Mouse (Mus musculus) kidney, adult 9 months (tissue): ENCODE measurements around the gene Ufc1.

Source experiments
- DNase-seq: peaks from one replicate; pipeline ENCODE4 v3.0.0; 2022

The Ufc1 gene

DNA sequence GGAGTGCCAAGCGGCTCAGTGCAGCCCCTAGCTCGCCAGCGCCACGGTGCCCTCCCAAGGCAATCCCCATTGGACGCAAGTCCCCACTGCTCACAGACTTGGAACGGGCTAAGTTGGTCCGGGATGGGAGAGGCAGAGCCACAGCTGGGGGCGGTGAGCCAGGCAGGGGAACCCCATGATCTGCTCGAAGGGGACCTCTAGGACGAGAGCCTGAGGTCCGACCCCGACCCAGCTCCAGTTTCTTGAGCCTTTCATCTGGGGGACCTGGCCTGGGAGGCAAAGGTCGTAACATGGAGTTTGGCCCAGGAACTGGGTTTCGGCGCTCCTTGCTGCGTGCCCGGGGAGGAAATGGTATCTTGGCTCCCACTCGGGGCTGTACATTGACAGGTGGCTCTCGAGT lies 8.3 kb downstream of the Ufc1 start:
- peak; percentile 28 for DNase-seq

DNA sequence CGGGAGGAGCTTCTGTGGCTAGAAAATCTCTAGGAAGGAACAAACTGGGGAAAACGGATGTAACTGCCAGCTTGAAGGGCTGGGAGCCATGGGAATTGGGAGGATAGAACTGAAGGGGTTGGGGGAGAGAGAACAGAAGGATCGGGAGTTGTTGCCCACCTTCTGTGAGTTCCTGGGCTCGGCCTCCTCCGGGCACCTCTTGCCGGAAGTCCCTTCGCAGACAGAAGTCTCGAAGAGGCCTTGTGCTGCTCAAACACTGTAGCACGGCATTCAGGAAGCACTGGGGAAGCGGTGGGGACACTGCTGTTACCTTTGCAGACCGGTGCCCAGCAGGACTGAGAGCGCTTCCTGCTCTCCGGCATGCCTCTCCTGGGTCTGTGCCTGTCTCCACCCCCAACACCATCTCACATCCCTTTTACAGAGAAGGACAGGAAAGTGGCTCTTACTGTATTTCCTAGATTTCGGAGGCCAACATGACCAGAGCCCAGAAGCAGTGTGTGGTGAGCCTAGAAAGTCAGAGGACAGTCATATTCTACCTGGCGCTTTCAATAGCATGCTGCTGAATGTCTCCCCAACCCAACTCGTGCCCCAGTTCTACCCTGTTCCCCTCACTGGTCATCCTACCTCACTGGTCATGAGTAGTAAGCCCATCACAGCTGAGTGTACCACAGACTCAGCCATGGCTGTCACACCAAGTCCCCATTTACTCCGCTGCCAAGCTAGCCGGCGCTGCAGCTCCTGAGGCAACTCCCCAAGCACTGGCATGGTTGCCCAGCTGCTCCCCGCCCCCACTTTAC lies 9.5 kb downstream of the Ufc1 start:
- DNase-seq: peak; percentile 10

DNA sequence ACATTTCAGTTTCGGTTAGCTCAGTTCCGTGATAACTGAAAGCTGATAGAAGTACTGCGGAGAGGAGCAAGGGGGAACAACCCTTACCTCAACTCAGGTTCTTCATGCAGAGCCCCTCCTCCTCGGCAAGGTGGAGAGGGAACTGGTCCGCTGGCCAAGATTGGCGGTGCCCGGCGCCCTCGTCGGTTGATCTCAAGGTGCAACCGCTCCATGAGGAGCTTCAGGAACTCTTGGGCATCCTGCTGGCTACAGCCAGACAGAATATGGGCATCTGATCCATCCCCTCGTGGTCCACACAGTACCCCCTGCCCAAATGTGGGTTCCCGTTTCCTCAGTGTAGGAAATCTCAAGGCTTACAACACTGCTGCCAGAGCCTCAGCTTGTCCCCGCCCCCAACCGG lies 10.3 kb downstream of the Ufc1 start:
- DNase-seq: peak; percentile 22

DNA sequence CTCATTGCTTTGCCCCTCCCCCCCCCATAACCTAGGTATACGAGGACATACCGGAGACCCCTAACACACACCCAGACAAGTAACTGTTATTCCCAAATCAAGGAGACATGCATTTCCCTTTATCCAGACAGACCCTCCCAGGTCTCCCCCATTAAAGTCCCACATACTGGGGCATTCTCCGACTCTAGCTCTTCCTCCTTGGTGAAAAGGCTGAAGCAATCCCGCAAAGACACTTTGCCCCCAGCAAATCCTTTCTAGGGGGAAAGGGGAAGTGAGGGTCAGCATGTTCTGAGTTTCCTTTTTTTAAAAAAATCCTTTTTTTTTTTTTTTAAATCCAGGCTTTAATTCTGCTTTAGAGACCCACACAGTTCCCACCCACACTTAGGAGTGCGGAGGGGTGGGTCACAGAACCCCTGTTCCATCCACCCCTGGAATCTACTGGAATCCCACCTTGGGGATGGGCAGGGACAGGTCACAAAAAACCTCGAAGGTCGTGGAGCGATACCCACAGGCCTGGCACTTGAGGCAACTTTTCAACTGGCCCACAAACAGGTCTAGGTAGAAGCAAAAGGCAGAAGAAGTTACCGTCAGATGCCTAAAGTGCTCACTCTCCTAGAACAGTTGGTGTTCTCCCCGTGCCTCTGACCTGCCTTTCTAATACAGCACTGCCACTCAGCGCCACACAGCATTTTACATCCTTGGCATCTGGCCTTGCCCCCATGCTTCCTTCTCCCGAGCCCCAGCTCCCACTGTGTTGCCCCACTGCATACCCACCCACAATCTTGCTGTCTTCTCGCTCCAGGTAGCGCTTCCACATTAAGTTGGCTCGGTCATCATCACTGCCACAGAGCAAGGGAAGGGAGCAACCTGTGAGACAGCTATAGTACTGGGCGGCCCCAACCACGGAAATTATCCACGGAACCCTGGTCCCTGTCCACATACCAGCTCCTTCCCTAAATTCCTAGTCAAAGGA lies 11.3 kb downstream of the Ufc1 start:
- DNase-seq: peak; percentile 14

DNA sequence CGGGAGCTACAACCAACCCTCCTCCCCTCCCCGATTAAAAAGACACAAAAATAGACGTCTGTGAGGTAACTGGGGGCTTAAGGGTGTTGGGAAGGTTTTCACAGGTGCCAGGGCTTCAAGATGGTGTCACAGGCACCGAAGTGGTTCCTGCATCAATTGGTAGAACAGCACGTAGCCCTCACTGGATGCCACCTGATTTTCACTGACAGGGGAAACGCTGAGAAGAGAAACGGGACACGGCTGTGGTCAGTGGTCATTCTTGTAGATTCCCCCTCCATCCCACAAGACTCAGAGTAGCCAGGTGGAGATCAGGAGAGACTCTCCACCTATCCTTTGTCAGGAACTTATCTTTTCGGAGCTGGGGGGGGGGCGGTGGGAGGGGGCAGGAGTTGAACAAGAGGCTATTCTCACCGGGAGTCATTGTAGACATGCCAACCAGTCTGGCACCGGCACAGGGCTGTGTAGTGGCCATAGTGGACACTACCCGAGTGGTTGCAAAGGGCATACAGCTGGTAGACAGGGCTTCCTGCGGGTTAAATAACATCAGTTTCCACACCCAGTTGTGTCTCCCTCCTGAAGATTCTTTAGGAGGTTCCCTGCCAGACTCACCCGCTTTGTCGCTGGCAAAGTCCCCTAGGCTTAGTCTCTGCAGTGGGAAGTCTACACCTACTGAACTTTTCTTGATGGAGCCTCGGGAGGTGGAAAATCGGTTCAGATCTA lies 12.6 kb downstream of the Ufc1 start:
- peak; percentile 20 for DNase-seq

DNA sequence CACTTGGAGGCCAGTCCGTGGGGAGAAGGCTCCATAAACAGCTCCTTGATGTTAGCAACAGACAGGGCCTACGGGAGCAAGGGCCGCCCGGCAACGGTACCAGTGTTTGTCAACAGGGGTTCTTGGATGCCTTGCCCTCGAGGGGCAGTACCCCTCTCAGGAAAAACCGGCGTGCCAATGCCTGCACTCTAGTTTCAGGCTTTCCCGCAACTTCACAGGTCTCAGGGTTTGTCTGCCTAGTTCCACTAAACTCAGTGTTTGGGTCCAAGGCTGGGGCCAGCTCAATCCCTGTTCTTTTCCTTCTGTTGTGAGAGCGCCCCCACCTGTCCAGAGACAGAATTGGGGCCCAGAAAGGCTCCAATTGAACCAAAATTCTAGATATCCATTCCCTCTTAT lies 13.3 kb downstream of the Ufc1 start:
- peak; percentile 85 for DNase-seq

DNA sequence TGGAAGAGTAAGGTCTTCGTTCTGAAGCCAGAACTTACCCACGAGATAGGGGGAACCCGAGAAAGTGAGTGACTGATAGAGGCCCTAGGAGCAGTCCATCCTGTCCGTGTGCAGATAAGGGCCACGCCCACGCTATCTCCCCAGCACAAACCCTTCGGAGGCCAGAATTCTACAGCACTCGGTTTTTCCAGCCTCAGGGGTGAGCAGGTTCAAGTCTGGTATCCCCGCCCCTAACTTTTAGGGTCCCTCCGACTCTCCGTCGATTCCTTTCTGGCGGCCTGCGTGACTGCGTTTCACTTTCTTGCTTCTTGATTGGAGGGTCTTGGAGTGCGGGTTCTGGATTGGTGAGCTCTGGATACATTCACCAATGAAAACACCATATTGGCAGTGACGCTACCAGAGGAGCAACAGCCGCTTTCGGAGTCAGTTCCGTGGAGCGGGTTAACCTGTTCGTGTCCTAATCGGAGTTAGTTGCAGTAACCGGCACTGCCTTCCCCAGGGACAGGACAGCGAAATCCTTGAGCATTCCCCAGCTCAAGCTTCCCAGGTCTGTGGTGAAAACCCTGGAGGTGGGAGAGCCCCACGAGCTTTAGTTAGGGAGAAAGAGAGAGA lies 13.8 kb downstream of the Ufc1 start, which contains the start of gene Ppox:
TSS of gene Ppox (minus strand) at position 271 of the 612 bp plus-strand sequence.
- peak; percentile 98 for DNase-seq

DNA sequence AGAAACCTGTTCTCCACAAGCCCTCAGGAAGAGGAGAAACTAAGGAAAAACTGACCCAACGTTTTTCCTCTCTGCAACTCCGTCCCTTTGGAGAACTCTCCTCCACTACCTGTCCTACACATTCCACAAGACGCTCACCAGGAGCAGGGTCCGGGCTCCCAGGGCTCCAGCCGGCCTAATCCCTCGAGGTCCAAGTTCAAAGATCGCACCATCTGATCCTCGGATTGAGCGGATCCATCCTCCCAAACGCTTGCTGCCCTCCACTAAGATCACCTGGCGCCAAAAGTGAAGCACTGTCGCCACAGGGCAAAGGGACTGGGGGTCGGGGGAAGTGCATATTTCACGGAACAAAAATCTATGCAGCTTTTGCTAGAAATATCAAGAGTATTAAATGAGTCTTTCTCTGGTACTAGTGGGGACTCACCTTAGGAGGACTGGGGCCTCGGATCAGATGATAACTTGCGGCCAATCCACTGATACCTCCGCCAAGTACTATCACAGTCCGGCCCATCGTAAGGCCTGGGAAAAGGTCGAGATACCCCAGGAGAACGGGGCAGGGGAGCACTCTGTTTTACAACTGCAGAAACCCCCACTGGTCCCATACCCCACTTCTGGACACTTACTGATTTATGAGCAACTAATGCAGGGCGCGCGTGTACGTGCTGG lies 14.4 kb downstream of the Ufc1 start:
- DNase-seq: peak; percentile 71

DNA sequence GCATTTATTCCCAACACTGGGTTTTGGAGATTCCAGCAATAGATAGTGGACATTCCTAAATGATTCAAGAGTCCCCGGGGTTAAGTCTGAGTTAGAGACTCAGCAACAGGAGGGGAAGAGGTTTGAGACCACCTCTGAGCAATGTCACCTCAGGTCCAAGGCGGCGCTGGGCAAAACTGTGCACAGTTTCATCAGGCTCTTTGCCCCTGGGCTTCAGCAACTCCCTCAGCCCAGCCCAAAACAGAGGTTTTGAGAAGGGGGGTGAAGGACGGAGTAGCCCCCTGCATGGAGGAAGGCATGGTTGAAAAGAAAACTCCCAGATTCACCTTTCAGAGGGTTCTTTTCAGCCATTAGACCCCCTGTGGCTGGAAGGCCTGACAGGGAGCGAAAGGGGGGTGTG lies 15.1 kb downstream of the Ufc1 start:
- no peak for DNase-seq

DNA sequence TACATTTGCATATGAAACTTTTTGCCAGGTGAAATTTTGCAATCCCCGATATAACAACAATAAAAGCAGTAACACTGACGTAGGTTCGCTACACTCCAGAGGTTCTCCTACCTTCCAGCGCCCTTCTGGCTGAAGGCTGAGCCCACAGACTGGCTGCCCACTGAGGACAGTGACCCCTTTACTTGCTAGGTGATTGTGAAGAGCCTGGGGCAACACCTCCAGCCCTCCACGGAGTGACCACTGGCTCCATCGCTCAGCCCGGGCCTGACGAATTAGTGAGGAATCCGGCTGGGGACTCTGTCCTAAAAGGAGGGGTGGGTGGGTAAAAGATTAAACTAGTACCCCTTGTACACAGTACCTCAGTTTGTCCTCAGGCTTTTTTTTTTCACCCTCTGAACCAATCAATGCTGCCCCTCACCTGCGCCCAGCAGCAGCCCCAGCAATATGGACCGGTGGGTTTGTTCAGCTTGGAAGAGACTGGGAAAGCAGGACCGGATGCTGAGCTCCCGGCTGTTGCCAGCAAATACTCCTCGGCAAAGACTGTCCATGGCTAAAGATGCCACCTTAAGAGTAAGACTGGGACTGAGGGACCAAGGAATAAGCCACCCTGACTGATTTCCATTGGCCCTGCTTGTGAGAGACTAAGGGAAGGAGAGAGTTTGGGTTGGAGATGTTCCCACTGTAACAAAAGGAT lies 15.7 kb downstream of the Ufc1 start:
- no peak for DNase-seq

DNA sequence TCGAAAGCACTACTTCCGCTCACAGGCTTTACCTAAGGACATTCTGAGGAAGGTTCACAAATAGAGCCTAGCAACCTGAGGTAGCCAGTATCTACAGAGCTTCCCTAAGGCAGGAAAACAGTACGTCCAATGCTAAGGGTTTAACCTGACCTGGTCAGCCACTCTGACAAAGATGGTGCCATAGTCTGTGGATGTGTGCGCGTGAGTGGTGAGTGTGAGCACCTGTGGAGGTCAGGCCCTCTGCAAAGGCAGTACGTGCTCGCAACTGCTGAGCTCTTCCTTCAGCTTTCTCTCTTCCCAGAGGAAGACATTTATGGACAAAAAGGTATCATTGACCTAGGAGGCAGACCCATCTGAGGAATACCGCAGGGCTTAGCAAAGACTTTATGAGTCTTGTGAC lies 16.4 kb downstream of the Ufc1 start:
- DNase-seq: no peak

DNA sequence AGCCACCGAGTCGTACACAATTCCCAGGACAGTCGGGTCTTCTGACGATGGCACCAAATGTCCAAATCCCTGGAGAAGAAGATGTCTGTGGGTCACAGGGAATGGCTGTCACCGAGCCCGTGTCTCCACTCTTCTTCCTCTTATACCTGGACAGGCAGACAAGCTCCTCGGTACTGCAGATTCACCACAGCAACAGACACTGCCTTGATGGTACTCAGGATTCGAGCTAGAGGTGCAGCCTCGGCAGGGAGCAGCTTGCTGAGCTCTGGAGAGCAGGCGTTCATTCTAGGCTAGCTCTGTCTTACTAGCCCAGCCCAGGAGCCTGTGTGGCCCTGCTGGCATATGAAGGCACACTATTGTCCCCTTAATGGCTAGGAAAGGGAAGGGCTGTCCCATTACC lies 17.1 kb downstream of the Ufc1 start:
- DNase-seq: no peak

DNA sequence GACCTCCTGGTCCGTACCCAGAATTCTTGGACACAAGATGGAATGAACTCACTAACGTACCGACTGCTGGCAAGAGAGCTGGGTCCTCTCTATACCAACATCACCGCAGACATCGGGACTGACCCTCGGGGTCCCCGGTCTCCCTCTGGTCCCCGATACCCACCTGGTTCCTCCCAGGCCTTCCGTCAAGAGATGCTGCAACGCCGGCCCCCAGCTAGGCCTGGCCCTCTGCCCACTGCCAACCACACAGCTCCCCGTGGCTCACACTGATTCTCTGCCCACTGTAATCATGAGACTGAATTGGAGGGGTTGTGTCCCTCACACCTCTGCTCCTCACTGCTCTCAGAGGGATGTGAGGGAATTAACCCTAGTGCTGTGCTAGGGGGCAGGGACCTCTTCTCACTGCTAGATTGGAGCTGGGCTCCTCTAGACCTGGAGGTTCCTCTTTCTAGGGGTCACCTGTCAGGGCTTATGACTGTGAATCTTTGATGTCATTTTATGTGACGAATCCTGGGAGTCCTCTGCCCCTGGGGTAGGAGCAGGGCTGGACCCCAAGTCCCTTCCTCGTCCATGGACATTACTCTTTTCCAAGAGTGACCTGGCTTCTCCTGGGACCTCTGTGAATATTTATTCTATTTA lies 18.6 kb downstream of the Ufc1 start:
- no peak for DNase-seq

DNA sequence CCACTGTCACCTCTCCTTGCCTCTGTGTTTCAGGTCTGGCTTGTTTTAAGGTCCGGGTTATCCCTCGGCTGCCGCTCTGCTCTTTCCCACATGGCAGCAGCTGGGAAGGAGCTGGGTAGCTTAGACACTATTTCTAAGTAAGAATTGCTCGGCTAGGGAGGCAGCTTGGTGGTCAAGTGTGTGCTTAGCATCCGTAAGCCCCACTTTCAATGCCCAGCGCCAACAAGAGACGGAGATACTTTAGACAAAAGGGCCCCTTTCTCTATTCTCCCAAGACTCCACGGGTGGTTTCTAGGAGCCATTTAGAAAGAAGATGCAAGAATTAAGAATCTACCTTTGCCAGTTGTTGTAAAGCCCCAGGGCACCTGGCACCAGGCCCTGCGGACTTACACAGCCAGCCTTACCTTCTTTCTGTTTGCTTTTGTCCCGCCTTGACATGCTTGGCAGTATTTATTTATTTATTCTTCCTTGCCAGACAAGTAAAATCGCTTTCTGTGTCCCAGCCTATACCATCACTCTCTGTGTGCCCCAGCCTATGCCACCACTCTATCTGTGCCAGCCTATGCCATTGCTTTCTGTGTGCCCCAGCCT lies 19.6 kb downstream of the Ufc1 start:
- no peak for DNase-seq

DNA sequence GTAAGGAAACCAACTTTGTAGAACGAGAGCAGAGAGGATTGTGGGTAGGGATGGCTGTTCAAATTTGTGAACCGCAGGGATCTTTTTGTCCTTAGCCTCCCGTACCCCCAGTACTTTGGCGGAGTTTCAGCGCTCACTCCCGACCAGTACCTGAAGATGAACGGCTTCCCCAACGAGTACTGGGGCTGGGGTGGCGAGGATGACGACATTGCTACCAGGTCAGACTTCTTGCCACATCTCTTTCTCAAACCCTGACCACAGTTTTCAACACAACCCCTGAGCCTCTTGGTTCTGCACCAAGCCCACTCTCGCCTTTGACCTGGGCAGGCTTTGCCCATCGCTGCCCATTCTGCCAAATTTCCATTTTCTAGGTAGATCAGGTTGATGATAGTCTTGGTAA lies 20.7 kb downstream of the Ufc1 start:
- no peak for DNase-seq

DNA sequence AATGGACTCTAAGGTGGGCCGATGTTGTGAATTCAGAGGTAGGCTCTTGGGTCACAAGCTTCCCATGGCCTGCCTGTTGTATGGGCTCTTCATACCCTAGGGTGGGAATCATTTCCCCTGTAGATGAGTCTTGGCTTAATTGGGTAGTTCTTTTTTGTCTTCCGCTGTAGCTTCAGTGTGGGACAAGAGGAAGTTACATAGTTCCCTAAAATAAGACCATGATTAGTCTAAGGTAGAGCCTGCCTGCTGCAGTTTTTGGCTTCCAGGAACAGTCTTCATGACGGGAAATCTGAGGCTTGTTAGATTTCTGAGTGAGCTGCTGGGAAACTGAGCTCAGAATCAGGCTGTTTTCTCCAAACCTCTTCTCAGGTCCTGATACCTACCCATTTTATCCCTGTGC lies 22.7 kb downstream of the Ufc1 start:
- no peak for DNase-seq

DNA sequence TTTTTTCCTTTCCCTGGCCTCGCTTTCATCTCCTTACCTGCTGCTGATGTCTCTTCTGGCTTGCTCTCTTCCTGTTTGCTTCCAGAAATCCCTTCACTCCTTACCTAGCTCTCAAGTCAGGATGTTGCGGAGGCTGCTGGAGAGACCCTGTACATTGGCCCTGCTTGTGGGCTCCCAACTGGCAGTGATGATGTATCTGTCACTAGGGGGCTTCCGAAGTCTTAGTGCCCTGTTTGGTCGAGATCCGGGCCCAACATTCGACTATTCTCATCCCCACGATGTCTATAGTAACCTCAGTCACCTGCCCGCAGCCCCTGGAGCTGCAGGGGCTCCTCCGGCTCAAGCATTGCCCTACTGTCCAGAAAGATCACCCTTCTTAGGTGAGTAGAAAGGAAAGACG lies 23.2 kb downstream of the Ufc1 start:
- no peak for DNase-seq

DNA sequence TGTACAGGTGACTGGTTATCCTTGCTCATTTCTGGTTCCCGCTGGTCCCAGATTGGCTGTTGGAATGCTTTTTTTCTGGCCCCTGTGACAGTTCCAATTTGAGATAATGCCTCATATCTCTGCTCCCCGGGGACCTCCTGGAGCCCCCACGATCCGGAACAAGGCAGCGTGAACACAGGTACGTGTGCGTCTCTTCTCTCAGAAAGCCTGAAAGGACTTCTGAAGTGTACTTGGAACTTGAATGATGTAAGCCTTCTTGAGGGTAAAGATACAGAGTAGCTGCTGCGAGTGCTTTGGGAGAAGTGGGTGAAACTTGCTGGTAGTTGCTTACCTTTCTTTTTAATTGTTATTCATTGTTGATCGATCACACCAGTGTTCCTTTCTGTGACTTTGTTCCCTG lies 23.6 kb downstream of the Ufc1 start:
- DNase-seq: no peak

DNA sequence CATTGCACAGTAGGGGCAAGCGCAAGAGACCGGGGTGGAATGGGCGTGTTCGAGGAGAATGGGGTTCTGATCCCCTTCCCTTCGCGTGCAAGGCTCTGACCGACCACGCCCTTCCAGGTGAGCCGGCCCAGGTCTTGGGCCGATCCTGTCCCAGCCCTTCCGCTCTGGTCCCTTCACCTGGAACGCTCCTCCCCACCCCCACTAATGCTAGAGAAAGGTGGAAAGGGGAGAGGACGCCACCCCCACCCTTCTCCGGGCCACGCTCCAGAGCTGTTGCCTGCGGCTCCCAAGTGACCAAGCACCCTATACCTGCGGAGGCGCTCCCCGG lies 24.3 kb downstream of the Ufc1 start:
- DNase-seq: peak; percentile 77

DNA sequence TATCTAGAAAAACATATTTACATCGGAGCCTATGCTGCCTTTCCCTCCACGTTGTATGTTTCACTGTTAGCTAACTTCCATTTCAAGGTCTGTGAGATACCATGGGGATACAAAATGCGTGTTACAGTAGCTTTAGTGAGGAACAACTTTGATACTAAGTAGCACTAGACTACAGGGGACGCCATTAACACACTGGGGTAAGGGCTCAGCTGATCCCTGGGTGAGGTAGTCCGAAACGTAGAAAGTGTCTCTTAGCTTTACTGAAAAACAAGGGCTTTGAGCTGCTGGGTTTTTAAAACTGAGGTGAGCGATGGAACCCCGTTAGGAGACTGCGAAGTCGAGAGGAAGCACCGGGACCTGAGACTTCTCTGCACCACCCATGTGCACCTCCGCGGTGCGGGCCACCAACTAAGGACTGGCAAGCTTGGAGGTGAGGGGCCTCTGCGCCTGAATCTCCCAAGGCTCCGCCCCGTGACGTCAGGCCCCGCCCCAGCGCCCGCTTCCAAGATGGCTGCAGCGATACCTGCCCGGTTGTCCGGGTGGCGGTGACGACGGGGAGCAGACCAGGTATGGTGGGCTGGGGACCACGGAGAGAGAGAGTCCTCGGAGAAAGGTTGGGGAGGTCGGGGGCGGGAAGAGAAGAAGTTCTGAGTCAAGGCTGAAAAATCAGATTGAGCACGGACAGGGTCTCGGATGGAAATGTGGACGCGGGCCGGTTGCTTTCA lies 24.8 kb downstream of the Ufc1 start, which contains the start of gene B4galt3:
TSS of gene B4galt3 (plus strand) at position 481 of the 725 bp plus-strand sequence.
- DNase-seq: peak; percentile 97
